Mouse (Mus musculus): ENCODE results near the gene Clic6.

GRCm38 (mm10) chr16:92565708-92566107 is 80.2 kb downstream of the Clic6 start:
- TF ChIP-seq POLR2A (IDR thresholded peaks at IDR 0.05; ENCODE audit: insufficient read length, low read depth) (no peak), REST (IDR thresholded peaks at IDR 0.05; ENCODE audit: insufficient read depth, insufficient read length) (no peak), MYOD1 (IDR thresholded peaks at IDR 0.05; ENCODE audit: control insufficient read depth in 1 of 3, insufficient read length in 2 of 3, low read depth in 2 of 3) (no peak), SRF (IDR thresholded peaks at IDR 0.05; ENCODE audit: control insufficient read depth, insufficient read length, low read depth) (no peak), USF1 (IDR thresholded peaks at IDR 0.05; ENCODE audit: low read depth) (no peak), E2F4 (IDR thresholded peaks at IDR 0.05; ENCODE audit: insufficient read depth) (no peak), MYOG (IDR thresholded peaks at IDR 0.05; ENCODE audit: control insufficient read depth in 1 of 3, insufficient read depth in 1 of 3, insufficient read length in 2 of 3, low read depth in 2 of 3) (no peak), POLR2AphosphoS2 (IDR thresholded peaks at IDR 0.05; ENCODE audit: insufficient read length, low read depth) (no peak), MAX (IDR thresholded peaks at IDR 0.05; ENCODE audit: low read depth) (no peak), TCF12 (IDR thresholded peaks at IDR 0.05; ENCODE audit: insufficient read depth, poor library complexity, severe bottlenecking) (no peak), CEBPB (IDR thresholded peaks at IDR 0.05; ENCODE audit: insufficient read depth, poor library complexity, severe bottlenecking) (no peak)

Measured in myocyte (in vitro differentiated cells).